ENCODE assay signal across 25 mouse cellular contexts in the genomic region with DNA sequence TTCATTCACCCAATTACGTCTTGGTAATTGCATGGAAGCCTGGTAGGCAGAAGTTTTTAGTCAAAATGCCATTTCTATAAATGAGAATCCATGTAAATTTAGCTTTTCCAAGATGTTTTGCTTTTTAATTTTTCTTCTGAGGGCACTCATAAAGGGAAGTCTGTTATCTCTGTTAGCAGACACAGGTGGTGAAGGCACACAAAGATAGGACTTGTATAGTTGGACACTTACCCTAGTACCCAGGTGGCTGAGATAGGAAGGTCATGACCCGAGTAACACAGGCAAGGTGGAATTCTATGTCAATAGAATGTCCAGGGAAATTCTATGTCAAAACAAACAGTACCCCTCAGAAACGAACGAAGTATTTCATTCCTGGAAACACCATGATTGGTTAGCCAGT.
DNase-seq lines count a peak whose midpoint lies in the region; ATAC-seq and TF ChIP-seq lines count a peak whose summit lies in the region.
"Had no signal": no experiment of that assay in that cellular context is flagged by ENCODE, and none has a peak within 500 bp of the region (broad histone marks: within the 10 kb centered on the region; RNA-seq: fewer than 3 reads in every experiment).

No protein-coding gene starts in this region.

- H3K4me1 ChIP-seq in forebrain, embryonic 11.5 days (replicated peaks; ENCODE audit: control insufficient read depth, insufficient read depth, low read length), result peaks cover 10% of the 10 kb centered on the region
- H3K4me1 ChIP-seq in forebrain, embryonic 16.5 days (replicated peaks; ENCODE audit: control insufficient read depth, insufficient read depth, low read length), result peaks cover 6% of the 10 kb centered on the region; the same call in 1 of the 2 replicates
- H3K4me1 ChIP-seq in liver, embryonic 14.5 days (replicated peaks; ENCODE audit: control insufficient read depth in 2 of 2, insufficient read depth in 2 of 2, low read length in 1 of 2), result peaks cover 14 to 31% of the 10 kb centered on the region in 2 experiments
- peaks cover 5% of the 10 kb centered on the region; the same call in 1 of the 2 replicates for H3K4me1 ChIP-seq in kidney, embryonic 14.5 days (ENCODE audit: control insufficient read depth, insufficient read depth, low read length)

- H3K9me3 ChIP-seq in forebrain, embryonic 11.5 days (ENCODE audit: control insufficient read depth, low read length), result no peaks in the 10 kb centered on the region
- no peaks in the 10 kb centered on the region for H3K9me3 ChIP-seq in forebrain, embryonic 16.5 days (ENCODE audit: control insufficient read depth, low read length)
- no peaks in the 10 kb centered on the region for H3K9me3 ChIP-seq in liver, embryonic 14.5 days (ENCODE audit: control insufficient read depth, low read length)
- no peaks in the 10 kb centered on the region for H3K9me3 ChIP-seq in kidney, embryonic 14.5 days (ENCODE audit: control insufficient read depth, low read length)
- H3K9me3 ChIP-seq: embryonic facial prominence, embryonic 13.5 days; forebrain, embryonic 13.5 days; heart, embryonic 10.5 days; heart, embryonic 15.5 days; megakaryocyte, embryonic 14.5 days; midbrain, embryonic 15.5 days; stomach, embryonic 15.5 days had no signal

- no peak overlapping the region for H3K4me2 ChIP-seq in forebrain, embryonic 11.5 days (ENCODE audit: low read depth, low read length, severe bottlenecking)
- H3K4me2 ChIP-seq in forebrain, embryonic 16.5 days (ENCODE audit: low read length), result no peak overlapping the region
- no peak overlapping the region for H3K4me2 ChIP-seq in liver, embryonic 14.5 days (ENCODE audit: low read depth)
- no peak overlapping the region for H3K4me2 ChIP-seq in kidney, embryonic 14.5 days (replicated peaks; ENCODE audit: low read depth, low read length)
- H3K4me2 ChIP-seq: embryonic facial prominence, embryonic 13.5 days; forebrain, embryonic 13.5 days; heart, embryonic 15.5 days; midbrain, embryonic 15.5 days; stomach, embryonic 15.5 days had no signal

- peak; percentile 14 for DNase-seq in forebrain, embryonic 11.5 days (ENCODE audit: low spot score)
- peak; percentile 56 for DNase-seq in c-Kit-positive CD71-positive TER-119-positive erythroid progenitor cells, embryonic 14.5 days (ENCODE audit: low spot score)
- DNase-seq in liver, embryonic 14.5 days (ENCODE audit: low read depth in 3 of 3, low spot score in 3 of 3), result peak; percentile 41 to 55 (median 51)
- DNase-seq in kidney, postnatal 4 days, result no peak
- DNase-seq in kidney, postnatal 36 days, result no peak
- DNase-seq: cerebellum, adult 11 months; cerebellum, adult 9-11 months; gastrocnemius, postnatal 25 days; kidney, adult 2 months; layer of hippocampus, adult 9-11 months; lung, postnatal 4 days; right cerebral cortex, postnatal 25 days had no signal

- 82% methylated on average over 4 of the region's 4 CpGs for WGBS in forebrain, embryonic 11.5 days
- 82% methylated on average over 4 of the region's 4 CpGs for WGBS in forebrain, embryonic 16.5 days
- 42% methylated on average over 4 of the region's 4 CpGs for WGBS in liver, embryonic 14.5 days (ENCODE audit: insufficient replicate concordance)
- WGBS in kidney, embryonic 14.5 days, result 78% methylated on average over 4 of the region's 4 CpGs

- H3K27ac ChIP-seq in forebrain, embryonic 11.5 days (ENCODE audit: low read depth, low read length), result no peak overlapping the region
- no peak overlapping the region for H3K27ac ChIP-seq in forebrain, embryonic 16.5 days (ENCODE audit: low read length)
- H3K27ac ChIP-seq in liver, embryonic 14.5 days, result no peak overlapping the region
- no peak overlapping the region for H3K27ac ChIP-seq in kidney, embryonic 14.5 days (ENCODE audit: low read depth, low read length)
- H3K27ac ChIP-seq: embryonic facial prominence, embryonic 13.5 days; forebrain, embryonic 13.5 days; heart, embryonic 10.5 days; heart, embryonic 15.5 days; kidney, postnatal 0 days; midbrain, embryonic 15.5 days; stomach, embryonic 15.5 days had no signal

- TF ChIP-seq CTCF in liver, embryonic 14.5 days (IDR thresholded peaks at IDR 0.05; ENCODE audit: low read depth), result no peak

- no peaks in the 10 kb centered on the region for H3K27me3 ChIP-seq in forebrain, embryonic 11.5 days (ENCODE audit: control insufficient read depth, insufficient read depth, low read length)
- H3K27me3 ChIP-seq in forebrain, embryonic 16.5 days (replicated peaks; ENCODE audit: control insufficient read depth, insufficient read depth, low read length), result no peaks in the 10 kb centered on the region
- H3K27me3 ChIP-seq in liver, embryonic 14.5 days (ENCODE audit: control insufficient read depth, insufficient read depth, low read length), result no peaks in the 10 kb centered on the region
- H3K27me3 ChIP-seq in kidney, embryonic 14.5 days (ENCODE audit: control insufficient read depth, insufficient read depth, low read length), result no peaks in the 10 kb centered on the region
- H3K27me3 ChIP-seq: CH12.LX; embryonic facial prominence, embryonic 13.5 days; forebrain, embryonic 13.5 days; heart, embryonic 15.5 days; midbrain, embryonic 15.5 days; stomach, embryonic 15.5 days had no signal

- no peaks in the 10 kb centered on the region for H3K36me3 ChIP-seq in forebrain, embryonic 11.5 days (ENCODE audit: control insufficient read depth, insufficient read depth, low read length)
- H3K36me3 ChIP-seq in forebrain, embryonic 16.5 days (ENCODE audit: control insufficient read depth, insufficient read depth), result no peaks in the 10 kb centered on the region
- H3K36me3 ChIP-seq in liver, embryonic 14.5 days (replicated peaks; ENCODE audit: control insufficient read depth, insufficient read depth, low read depth), result no peaks in the 10 kb centered on the region
- peaks cover 6% of the 10 kb centered on the region for H3K36me3 ChIP-seq in kidney, embryonic 14.5 days (ENCODE audit: control insufficient read depth, insufficient read depth, low read length)
- H3K36me3 ChIP-seq: heart, embryonic 15.5 days; midbrain, embryonic 15.5 days; stomach, embryonic 15.5 days had no signal

- TF ChIP-seq EP300 in liver, embryonic 14.5 days (IDR thresholded peaks at IDR 0.05; ENCODE audit: low read depth), result peak; percentile 67

- no peak overlapping the region for H3K9ac ChIP-seq in forebrain, embryonic 11.5 days (ENCODE audit: low read length)
- no peak overlapping the region for H3K9ac ChIP-seq in forebrain, embryonic 16.5 days (replicated peaks; ENCODE audit: low read depth, low read length)
- no peak overlapping the region for H3K9ac ChIP-seq in liver, embryonic 14.5 days (replicated peaks)
- no peak overlapping the region for H3K9ac ChIP-seq in kidney, embryonic 14.5 days (ENCODE audit: low read depth, low read length)
- H3K9ac ChIP-seq: embryonic facial prominence, embryonic 13.5 days; forebrain, embryonic 13.5 days; heart, embryonic 15.5 days; midbrain, embryonic 15.5 days; stomach, embryonic 15.5 days had no signal

- no peak for ATAC-seq in forebrain, embryonic 11.5 days (replicated peaks; ENCODE audit: low FRiP score)
- no peak for ATAC-seq in forebrain, embryonic 16.5 days
- peak; percentile 56; the same call in 1 of the 2 replicates for ATAC-seq in liver, embryonic 14.5 days (ENCODE audit: insufficient read depth)
- ATAC-seq in kidney, embryonic 14.5 days (ENCODE audit: low FRiP score, low TSS enrichment), result no peak
- ATAC-seq: forebrain, embryonic 13.5 days; hindbrain, embryonic 16.5 days; midbrain, embryonic 15.5 days had no signal

- H3K4me3 ChIP-seq in forebrain, embryonic 11.5 days (ENCODE audit: low read depth, low read length), result no peak overlapping the region
- H3K4me3 ChIP-seq in forebrain, embryonic 16.5 days (replicated peaks; ENCODE audit: low read length), result no peak overlapping the region
- no peak overlapping the region for H3K4me3 ChIP-seq in liver, embryonic 14.5 days (ENCODE audit: insufficient read depth in 1 of 2, low read depth in 2 of 2, low read length in 2 of 2)
- H3K4me3 ChIP-seq in kidney, embryonic 14.5 days (ENCODE audit: low read length), result no peak overlapping the region
- H3K4me3 ChIP-seq: embryonic facial prominence, embryonic 13.5 days; erythroblast, embryonic 14.5 days; forebrain, embryonic 13.5 days; heart, embryonic 10.5 days; heart, embryonic 15.5 days; megakaryocyte, embryonic 14.5 days; midbrain, embryonic 15.5 days; stomach, embryonic 15.5 days had no signal

Comparison
In these comparisons a context has a peak if more than half of its experiments do, and no peak if none do; other contexts are left out.
1. DNase-seq: peak in forebrain, embryonic 11.5 days (single experiment), c-Kit-positive CD71-positive TER-119-positive erythroid progenitor cells, embryonic 14.5 days (single experiment) and liver, embryonic 14.5 days (3 of 3); none in kidney, postnatal 4 days (0 of 2) and kidney, postnatal 36 days (0 of 2).